Mouse (Mus musculus) right cerebral cortex, adult 18-20 months (tissue): ENCODE results near the gene Fam43a.

Experiments used
- DNase-seq: peaks from one replicate; pipeline ENCODE4 v3.0.0; 2022; ENCODE audit warnings: mixed read lengths

The Fam43a gene

GRCm38 (mm10) chr16:30633906-30634746 lies 34.6 kb downstream of the Fam43a start:
- no peak for DNase-seq

- DNase-seq, result no peak
These were observed 39.1 kb downstream of the Fam43a start for GRCm38 (mm10) chr16:30638586-30638985.

GRCm38 (mm10) chr16:30640591-30640990 lies 41.1 kb downstream of the Fam43a start:
- DNase-seq, result no peak

- no peak for DNase-seq
These were observed 41.9 kb downstream of the Fam43a start for GRCm38 (mm10) chr16:30641408-30641807.

GRCm38 (mm10) chr16:30642229-30642628 lies 42.7 kb downstream of the Fam43a start:
- DNase-seq, result no peak

- DNase-seq, result no peak
These were observed 45.5 kb downstream of the Fam43a start for GRCm38 (mm10) chr16:30644981-30645380.

- no peak for DNase-seq
These were observed 46.5 kb downstream of the Fam43a start for GRCm38 (mm10) chr16:30645841-30646558.

- no peak for DNase-seq
These were observed 47.3 kb downstream of the Fam43a start for GRCm38 (mm10) chr16:30646856-30647255.

- DNase-seq, result no peak
These were observed 51.8 kb downstream of the Fam43a start for GRCm38 (mm10) chr16:30651292-30651691.
